Mouse (Mus musculus) limb, embryonic 10.5 days (tissue): ENCODE measurements around the gene Hspb11. TPM values are rescaled to one million over a fixed set of nuclear protein-coding genes. Genes with fewer than 3 reads are reported as not detected.

ENCODE experiments used
- DNase-seq: peaks from one replicate; pipeline ENCODE4 v3.0.0-alpha.2; 2017; ENCODE audit warnings: low spot score
- H3K27ac ChIP-seq: fragments of 300-500 bp; sonication (generic); 2 replicates; pipeline ENCODE4 v1.5.1; 2016; ENCODE audit warnings: mild to moderate bottlenecking
- H3K27me3 ChIP-seq: fragments of 300-500 bp; sonication (generic); 2 replicates; pipeline ENCODE4 v1.6.1; 2016; ENCODE audit warnings: low read depth, mild to moderate bottlenecking; ENCODE audit not compliant: poor library complexity, severe bottlenecking
- H3K36me3 ChIP-seq: fragments of 300-500 bp; sonication (generic); 2 replicates; pipeline ENCODE4 v1.6.1; 2016; ENCODE audit warnings: mild to moderate bottlenecking, moderate library complexity
- H3K4me1 ChIP-seq: fragments of 300-500 bp; sonication (generic); 2 replicates; pipeline ENCODE4 v1.6.1; 2016
- H3K4me3 ChIP-seq: fragments of 300-500 bp; sonication (generic); 2 replicates; pipeline ENCODE4 v1.5.1; 2016; ENCODE audit warnings: mild to moderate bottlenecking, moderate library complexity
- H3K9me3 ChIP-seq: fragments of 300-500 bp; sonication (generic); replicated peaks from 2 replicates; pipeline ENCODE4 v1.6.1; 2016; ENCODE audit warnings: mild to moderate bottlenecking
- WGBS: fragments of 180-500 bp; shearing (Covaris S2); methylation state at CpG from one replicate; pipeline ENCODE4 v1.1.7; 2016; 5-methylcytosine and 5-hydroxymethylcytosine counted together
- polyA plus RNA-seq: library from polyadenylated mRNA; unstranded; fragments of >200 nt; fragmentation: Nextera tagmentation; extraction: Ambion mirVana; gene quantifications from 2 replicates; pipeline ENCODE4 v1.2.1, GENCODE M21; 2016

Gene Hspb11
- polyA plus RNA-seq, 1 experiment from 2014 or later = 24.6 TPM

DNA sequence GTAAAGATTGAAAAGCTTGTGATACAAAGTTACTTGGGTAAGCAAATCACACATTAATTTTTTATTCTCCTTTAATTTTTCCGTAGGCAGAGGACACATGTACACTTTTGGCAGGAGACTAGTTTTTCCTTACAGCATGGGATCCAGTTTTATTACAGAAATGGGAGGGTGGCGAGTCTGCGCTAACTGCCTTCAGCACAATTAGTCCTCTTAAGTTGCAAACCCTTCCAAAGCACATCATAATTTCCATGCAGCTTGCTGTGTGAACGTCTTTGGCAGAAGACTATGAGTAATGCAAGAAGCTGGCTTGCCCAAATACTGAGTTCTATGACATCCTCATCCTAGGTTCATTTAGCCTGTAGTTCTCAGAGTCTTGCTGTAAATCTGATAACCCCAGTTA, 20.3 kb downstream of the Hspb11 start:
- no peak for DNase-seq
- H3K27ac ChIP-seq = no peak overlapping the region
- no peak overlapping the region for H3K4me3 ChIP-seq
- no peaks in the 10 kb centered on the region for H3K27me3 ChIP-seq
- peaks cover 5% of the 10 kb centered on the region; the same call in 1 of the 2 replicates for H3K4me1 ChIP-seq
- H3K36me3 ChIP-seq = peaks cover 9% of the 10 kb centered on the region; the same call in 1 of the 2 replicates
- 88% methylated on average over 4 of the region's 4 CpGs for WGBS
- no peaks in the 10 kb centered on the region for H3K9me3 ChIP-seq

DNA sequence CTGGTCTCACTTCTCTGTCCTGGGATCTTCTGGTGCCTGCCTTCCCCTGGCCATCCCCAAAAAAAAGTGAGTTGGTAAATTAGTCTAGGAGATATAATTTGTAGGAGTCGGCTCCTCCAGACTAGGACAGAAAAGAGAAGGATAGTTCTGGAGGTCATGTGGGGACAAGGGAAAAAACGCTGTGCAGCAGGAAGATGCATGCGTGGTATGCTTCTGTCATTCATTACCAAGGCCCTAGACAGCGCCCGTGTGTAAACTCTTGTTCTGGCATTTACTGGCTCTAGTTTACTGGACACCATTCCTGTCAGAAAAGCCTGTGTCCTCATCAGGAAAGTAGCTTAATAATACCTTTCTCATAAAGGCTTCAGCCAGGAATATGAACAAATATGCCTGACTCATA, 21.1 kb downstream of the Hspb11 start:
- 87% methylated on average over 5 of the region's 5 CpGs for WGBS
- H3K9me3 ChIP-seq = no peaks in the 10 kb centered on the region
- peaks cover 5% of the 10 kb centered on the region; the same call in 1 of the 2 replicates for H3K4me1 ChIP-seq
- no peak overlapping the region for H3K4me3 ChIP-seq
- no peaks in the 10 kb centered on the region for H3K27me3 ChIP-seq
- DNase-seq = no peak
- no peak overlapping the region for H3K27ac ChIP-seq
- peaks cover 9% of the 10 kb centered on the region; the same call in 1 of the 2 replicates for H3K36me3 ChIP-seq

DNA sequence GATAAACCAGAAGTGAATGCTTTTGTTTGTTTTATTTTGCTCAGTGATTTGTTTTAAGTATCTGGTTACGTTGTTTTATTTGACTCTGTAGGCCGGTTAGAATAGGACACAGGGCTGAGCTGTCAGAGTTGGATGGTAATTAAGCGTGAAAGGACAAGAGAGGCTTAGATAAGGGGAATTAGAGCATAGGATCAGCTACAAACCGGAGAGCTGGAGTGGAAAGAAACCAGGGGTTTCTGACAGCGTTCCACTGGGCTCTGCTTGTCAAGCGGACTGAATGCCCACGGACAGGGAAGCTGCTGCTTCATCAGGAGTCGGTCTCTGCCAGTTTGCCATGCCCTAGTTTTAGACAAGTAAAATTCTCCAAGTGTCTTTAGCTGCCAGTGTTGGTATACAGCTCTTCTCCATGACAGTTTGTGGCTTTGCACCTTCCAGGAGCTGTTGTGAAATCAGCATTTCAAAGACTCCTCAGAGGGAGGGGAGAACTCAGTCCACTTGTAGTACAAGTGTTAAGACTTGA, 24.9 kb downstream of the Hspb11 start:
- H3K27me3 ChIP-seq = no peaks in the 10 kb centered on the region
- H3K36me3 ChIP-seq = peaks cover 18% of the 10 kb centered on the region
- DNase-seq = no peak

DNA sequence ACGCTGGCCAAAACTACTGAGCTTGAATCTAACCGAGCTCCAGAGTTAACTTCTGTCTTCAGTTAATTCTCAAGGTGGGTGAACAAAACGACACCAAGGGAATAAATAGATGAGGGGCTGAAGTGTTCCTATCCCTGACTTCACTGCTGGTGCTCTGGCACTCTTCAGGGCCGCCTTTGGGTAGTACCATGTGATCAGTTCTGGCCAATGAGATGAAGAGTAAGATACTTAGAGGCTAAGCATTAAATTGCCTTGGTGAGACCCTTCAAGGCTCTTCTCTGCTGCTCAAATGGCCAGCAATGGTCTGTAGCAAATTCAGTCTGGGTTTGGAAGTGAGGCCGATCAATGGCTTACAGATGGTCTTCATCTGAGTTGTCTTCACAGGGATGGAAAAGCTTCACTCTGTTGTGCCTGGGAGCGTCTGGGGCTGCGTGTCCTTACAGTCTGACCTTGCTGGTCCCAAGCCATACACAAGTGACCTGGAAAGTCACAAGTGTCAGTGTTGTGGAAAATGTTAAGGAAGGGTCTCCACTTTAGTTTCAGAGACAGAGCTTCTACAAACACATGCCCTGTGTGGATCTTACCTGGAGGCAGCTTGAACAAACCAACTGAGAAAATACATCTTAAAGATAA, 27.6 kb downstream of the Hspb11 start:
- no peak for DNase-seq
- no peak overlapping the region for H3K27ac ChIP-seq
- no peaks in the 10 kb centered on the region for H3K9me3 ChIP-seq
- H3K36me3 ChIP-seq = peaks cover 14% of the 10 kb centered on the region
- no peaks in the 10 kb centered on the region for H3K4me1 ChIP-seq
- no peaks in the 10 kb centered on the region for H3K27me3 ChIP-seq
- no peak overlapping the region for H3K4me3 ChIP-seq
- WGBS = 78% methylated on average over 7 of the region's 7 CpGs

More for the DNA sequence above, 24.9 kb downstream of the Hspb11 start:
- no peaks in the 10 kb centered on the region for H3K9me3 ChIP-seq
- 19% methylated on average over 8 of the region's 8 CpGs for WGBS
- H3K27ac ChIP-seq = no peak overlapping the region
- no peak overlapping the region for H3K4me3 ChIP-seq
- no peaks in the 10 kb centered on the region; the same call in 1 of the 2 replicates for H3K4me1 ChIP-seq

DNA sequence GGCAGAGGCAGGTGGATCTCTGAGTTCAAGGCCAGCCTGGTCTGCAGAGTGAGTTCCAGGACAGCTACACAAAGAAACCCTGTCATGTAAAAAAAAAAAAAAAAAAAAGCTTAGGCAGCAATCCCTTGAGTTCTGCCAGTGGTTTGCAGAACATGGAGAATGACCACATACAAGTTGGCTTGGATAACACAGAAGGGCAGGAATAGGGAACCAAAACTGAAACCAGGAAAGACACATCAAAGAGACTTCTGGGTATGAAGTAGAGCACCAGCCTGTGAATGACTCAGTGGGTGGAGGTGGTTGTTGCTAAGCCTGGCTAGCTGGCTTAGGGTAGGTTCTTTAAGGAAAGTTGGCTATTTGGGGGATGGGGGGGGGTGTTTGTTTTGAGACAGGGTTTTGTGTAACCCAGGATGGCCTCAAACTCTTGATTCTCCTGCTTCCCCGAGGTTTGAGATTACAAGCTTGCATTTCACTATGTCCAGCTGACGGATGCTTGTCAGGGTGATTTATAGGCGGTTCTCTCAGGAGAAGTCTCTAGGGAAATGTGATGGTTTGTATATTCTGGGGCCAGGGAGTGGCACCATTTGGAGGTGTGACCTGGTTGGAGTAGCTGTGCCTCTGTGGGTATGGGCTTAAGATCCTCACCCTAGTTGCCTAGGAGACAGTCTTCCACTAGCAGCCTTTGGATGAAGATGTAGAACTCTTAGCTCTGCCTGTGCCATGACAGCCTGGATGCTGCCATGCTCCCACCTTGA, 32.2 kb downstream of the Hspb11 start:
- Histone ChIP-seq H3K36me3 (peaks cover 6% of the 10 kb centered on the region; the same call in 1 of the 2 replicates), H3K9me3 (no peaks in the 10 kb centered on the region), H3K27me3 (no peaks in the 10 kb centered on the region), H3K27ac (no peak overlapping the region), H3K4me3 (no peak overlapping the region), H3K4me1 (peaks cover 6% of the 10 kb centered on the region)
- no peak for DNase-seq
- 71% methylated on average over 3 of the region's 3 CpGs for WGBS

DNA sequence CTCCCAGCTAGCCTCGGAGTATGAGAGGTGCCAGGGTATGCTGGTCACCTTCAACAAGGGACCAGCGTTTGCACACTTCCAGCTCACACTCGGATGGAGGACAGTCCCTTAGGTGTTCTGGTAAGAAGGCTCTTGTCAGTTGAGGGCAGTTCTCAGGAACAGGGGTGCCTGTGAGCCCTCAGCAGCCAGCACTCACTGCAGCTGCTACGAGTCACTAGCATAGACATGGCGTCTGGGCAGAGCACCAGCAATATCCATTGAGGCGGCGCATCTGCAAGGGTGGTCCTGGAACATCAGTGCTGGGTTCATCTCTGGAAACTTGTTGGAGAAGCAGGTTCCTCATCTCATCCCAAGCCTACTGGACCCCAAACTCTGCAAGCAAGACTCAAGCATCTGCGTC, 33.0 kb downstream of the Hspb11 start:
- Histone ChIP-seq H3K9me3 (no peaks in the 10 kb centered on the region), H3K27me3 (no peaks in the 10 kb centered on the region), H3K36me3 (no peaks in the 10 kb centered on the region), H3K4me1 (peaks cover 6% of the 10 kb centered on the region), H3K4me3 (no peak overlapping the region), H3K27ac (no peak overlapping the region)
- DNase-seq = no peak
- WGBS = 94% methylated on average over 8 of the region's 8 CpGs

DNA sequence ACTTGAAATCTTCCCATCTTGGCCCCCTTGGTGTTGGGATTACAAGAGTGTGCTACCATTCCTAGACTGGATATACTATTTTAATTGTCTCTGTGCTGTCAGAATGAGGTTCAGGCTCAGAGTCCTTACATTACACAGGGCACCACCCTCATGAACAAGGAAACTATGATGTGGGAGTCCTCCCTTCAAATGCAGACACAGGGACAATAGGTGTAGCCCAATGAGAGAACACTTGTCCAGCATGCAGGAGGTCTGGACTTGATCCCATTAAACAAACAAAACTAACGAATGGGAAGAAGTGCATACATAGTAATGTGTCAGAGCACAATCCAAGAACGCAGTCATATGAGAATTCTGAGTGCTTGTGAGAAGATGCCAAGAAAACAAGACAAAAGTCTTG, 34.1 kb downstream of the Hspb11 start:
- H3K4me3 ChIP-seq = no peak overlapping the region
- no peaks in the 10 kb centered on the region for H3K9me3 ChIP-seq
- no peak for DNase-seq
- no peaks in the 10 kb centered on the region for H3K36me3 ChIP-seq
- H3K27ac ChIP-seq = no peak overlapping the region
- H3K4me1 ChIP-seq = peaks cover 6% of the 10 kb centered on the region
- WGBS = 94% methylated on average over 2 of the region's 2 CpGs
- H3K27me3 ChIP-seq = no peaks in the 10 kb centered on the region

DNA sequence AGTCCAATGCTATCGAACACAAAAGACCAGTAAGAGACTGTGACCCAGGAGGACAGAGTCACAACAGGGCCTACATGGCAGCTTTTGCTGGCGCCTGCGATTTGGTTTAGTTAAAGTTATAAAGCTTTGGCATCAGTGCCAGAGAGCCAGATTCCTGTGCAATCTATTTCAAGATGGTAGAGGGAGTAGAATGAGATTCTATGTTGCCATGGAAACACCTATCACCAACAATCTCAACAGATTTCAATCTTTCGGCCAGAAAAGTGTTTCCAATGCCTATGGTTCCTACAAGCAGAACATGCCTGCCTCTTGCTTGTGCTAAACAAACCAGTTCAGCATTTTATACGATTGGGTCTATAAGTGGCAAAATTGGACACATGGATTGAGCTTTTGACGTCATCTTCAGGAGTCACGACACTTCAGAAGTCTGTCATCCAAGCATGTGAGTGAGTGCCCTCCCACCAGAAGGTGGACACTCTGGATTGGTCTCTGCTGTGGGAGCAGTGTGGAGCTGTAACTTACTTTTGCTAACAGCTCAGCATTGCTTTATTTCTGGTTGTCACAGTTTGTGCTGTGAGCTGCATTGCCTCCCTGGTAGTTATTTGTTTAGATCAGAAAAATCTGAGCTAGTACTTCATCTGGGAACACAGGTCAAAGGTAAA, 38.3 kb downstream of the Hspb11 start:
- Histone ChIP-seq H3K4me3 (no peak overlapping the region), H3K4me1 (peaks cover 6% of the 10 kb centered on the region), H3K27ac (no peak overlapping the region), H3K27me3 (no peaks in the 10 kb centered on the region), H3K36me3 (no peaks in the 10 kb centered on the region), H3K9me3 (no peaks in the 10 kb centered on the region)
- WGBS = 94% methylated on average over 7 of the region's 7 CpGs
- no peak for DNase-seq

DNA sequence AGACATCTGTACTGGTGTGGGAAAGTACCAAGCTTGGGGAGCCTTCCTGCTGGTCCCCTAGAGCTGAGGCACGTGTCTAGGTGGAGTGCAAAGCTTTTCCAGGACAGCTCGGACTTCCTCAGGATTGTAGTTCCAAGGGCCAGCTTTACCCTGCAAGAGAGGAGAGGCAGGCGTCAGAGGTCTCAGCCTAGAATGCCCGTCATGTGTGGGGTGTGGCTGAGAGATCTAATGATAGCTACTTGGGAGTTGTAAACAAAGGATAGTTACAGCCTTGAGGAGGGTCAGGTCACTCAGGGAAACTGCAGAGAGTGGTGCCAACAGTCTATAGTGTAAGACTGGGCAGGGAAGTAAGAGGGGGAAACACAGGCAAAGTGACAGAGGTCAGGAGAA, 38.9 kb downstream of the Hspb11 start:
- no peaks in the 10 kb centered on the region for H3K27me3 ChIP-seq
- H3K4me3 ChIP-seq = no peak overlapping the region
- DNase-seq = no peak
- peaks cover 6% of the 10 kb centered on the region for H3K4me1 ChIP-seq
- WGBS = 39% methylated on average over 4 of the region's 4 CpGs
- no peak overlapping the region for H3K27ac ChIP-seq
- no peaks in the 10 kb centered on the region for H3K9me3 ChIP-seq
- no peaks in the 10 kb centered on the region for H3K36me3 ChIP-seq

DNA sequence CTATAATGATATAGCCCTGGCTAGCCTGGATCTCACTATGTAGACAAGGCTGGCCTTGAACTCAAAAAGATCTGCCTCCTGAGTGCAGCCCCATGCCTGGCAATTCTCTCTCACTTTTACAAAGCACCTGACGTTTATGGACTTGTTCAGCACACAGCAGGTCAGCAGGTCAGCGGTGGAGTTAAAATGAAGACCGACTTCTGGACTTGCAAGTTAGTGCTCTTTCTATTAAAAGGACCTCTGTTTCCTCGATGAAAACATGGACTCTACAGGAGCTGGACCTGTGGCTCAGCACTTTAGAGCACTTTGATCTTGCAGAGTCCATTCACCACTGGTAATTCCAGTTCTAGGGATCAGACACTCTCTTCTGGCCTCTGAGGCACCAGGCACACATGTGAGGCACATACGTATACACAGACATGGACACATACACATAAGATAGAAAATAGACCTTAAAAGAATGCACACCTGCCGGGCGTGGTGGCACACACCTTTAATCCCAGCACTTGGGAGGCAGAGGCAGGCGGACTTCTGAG, 44.7 kb downstream of the Hspb11 start:
- WGBS = 79% methylated on average over 8 of the region's 8 CpGs
- Histone ChIP-seq H3K9me3 (no peaks in the 10 kb centered on the region), H3K27ac (no peak overlapping the region), H3K27me3 (no peaks in the 10 kb centered on the region), H3K4me1 (peaks cover 4% of the 10 kb centered on the region; the same call in 1 of the 2 replicates), H3K36me3 (no peaks in the 10 kb centered on the region), H3K4me3 (no peak overlapping the region)
- no peak for DNase-seq

DNA sequence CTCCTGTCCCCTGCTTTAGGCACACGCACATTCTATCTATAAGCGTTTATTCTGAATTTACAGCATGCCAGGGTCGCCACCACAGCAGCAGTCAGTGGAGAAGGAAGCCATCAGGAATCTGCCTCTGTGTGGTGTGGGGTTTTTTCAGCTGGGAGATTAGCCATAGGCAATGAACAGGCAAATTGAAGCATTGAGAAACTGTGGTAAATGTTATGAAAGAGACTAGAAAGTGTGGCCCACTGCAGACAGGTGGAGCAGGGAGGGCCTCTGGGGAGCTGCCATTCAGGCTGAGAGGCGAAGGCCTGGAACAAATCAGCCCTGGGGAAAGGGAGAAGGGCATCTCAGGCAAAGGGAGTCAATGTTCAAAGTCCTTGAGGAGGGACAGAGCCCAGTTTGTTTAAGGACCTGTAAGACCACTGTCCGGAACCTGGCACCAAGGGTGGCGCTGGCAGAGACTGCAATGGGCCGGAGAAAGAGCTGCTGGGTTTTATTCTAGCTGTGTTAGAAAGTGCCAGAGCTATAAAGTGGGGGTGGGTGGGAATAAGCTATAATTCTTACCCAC, 46.5 kb downstream of the Hspb11 start:
- WGBS = 88% methylated on average over 7 of the region's 7 CpGs
- no peak overlapping the region for H3K4me3 ChIP-seq
- no peaks in the 10 kb centered on the region for H3K36me3 ChIP-seq
- H3K27me3 ChIP-seq = 0 out of 2 replicates have a peak, but pooled peaks cover 3% of the 10 kb centered on the region
- no peaks in the 10 kb centered on the region for H3K9me3 ChIP-seq
- H3K27ac ChIP-seq = no peak overlapping the region
- DNase-seq = no peak
- peaks cover 4% of the 10 kb centered on the region; the same call in 1 of the 2 replicates for H3K4me1 ChIP-seq

DNA sequence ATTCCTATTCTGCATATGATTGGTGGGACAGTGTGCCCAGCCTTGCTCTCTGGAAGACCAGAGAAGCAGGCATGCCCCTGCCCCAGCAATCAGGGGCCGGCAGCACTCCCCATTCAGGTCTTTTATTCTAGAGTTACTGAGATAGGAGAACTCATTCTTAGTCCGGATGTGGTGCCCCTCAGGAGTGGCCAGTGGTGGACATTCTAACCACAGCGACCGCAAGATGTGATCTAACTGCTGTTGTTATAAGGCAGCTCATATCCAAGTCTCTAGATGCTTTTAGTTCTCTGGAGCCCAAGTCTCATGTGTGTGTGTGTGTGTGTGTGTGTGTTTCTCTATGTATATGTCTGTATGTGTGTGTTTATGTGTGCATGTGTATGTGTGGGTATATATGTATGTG, 47.0 kb downstream of the Hspb11 start:
- H3K36me3 ChIP-seq = no peaks in the 10 kb centered on the region
- no peak overlapping the region for H3K27ac ChIP-seq
- peaks cover 8% of the 10 kb centered on the region; the same call in 1 of the 2 replicates for H3K4me1 ChIP-seq
- 0 out of 2 replicates have a peak, but pooled peaks cover 3% of the 10 kb centered on the region for H3K27me3 ChIP-seq
- WGBS = 89% methylated on average over 4 of the region's 4 CpGs
- H3K4me3 ChIP-seq = no peak overlapping the region
- no peak for DNase-seq
- H3K9me3 ChIP-seq = no peaks in the 10 kb centered on the region
